Mouse (Mus musculus): ENCODE data around the gene Smap1. TPM values are rescaled to one million over a fixed set of nuclear protein-coding genes. Genes with fewer than 3 reads are reported as not detected.
A peak's percentile ranks its signal among the peaks of the same experiment; 100 is the strongest.

Smap1 gene
- total RNA-seq, 2 experiments from 2014 or later = 36.9 to 69.0 TPM

GRCm38 (mm10) chr1:23840924-23841323 is 81.2 kb downstream of the Smap1 start:
- ATAC-seq (replicated peaks; ENCODE audit: poor library complexity) = no peak

GRCm38 (mm10) chr1:23836630-23837029 is 85.5 kb downstream of the Smap1 start:
- peak; percentile 45; the same call in 1 of the 2 replicates for ATAC-seq (replicated peaks; ENCODE audit: poor library complexity)

- no peak for ATAC-seq (replicated peaks; ENCODE audit: poor library complexity)
Measured at GRCm38 (mm10) chr1:23834819-23835218, 87.3 kb downstream of the Smap1 start.

GRCm38 (mm10) chr1:23834246-23834645 is 87.9 kb downstream of the Smap1 start:
- ATAC-seq (replicated peaks; ENCODE audit: poor library complexity) = no peak

GRCm38 (mm10) chr1:23826887-23827758 is 95.0 kb downstream of the Smap1 start:
- ATAC-seq (replicated peaks; ENCODE audit: poor library complexity) = peak; percentile 96

GRCm38 (mm10) chr1:23821615-23822014 is 100.5 kb downstream of the Smap1 start:
- no peak for ATAC-seq (replicated peaks; ENCODE audit: poor library complexity)

GRCm38 (mm10) chr1:23798306-23798705 is 123.8 kb downstream of the Smap1 start:
- no peak for ATAC-seq (replicated peaks; ENCODE audit: poor library complexity)

Other genes with a start within 250 kb of the Smap1 start
- not detected in 2 replicates for gene B3gat2, start 160.6 kb downstream of the Smap1 start, total RNA-seq (2015)
- 0.04 TPM in 1 of 2 replicates, not detected in the other for gene B3gat2, start 160.6 kb downstream of the Smap1 start, total RNA-seq (2017)
- 36.8 and 48.1 TPM in 2 replicates for gene Sdhaf4, start 83.3 kb upstream of the Smap1 start, total RNA-seq (2015)
- 13.4 and 17.9 TPM in 2 replicates for gene Sdhaf4, start 83.3 kb upstream of the Smap1 start, total RNA-seq (2017)
- 1.6 and 4.3 TPM in 2 replicates for gene Fam135a, start 178.0 kb upstream of the Smap1 start, total RNA-seq (2015)
- 1.6 and 2.7 TPM in 2 replicates for gene Fam135a, start 178.0 kb upstream of the Smap1 start, total RNA-seq (2017)

Measured in megakaryocyte progenitor cell, adult 5-6 weeks (primary cell).